Mouse (Mus musculus): Measurements from ENCODE around the gene Ppp4r3b.

DNA sequence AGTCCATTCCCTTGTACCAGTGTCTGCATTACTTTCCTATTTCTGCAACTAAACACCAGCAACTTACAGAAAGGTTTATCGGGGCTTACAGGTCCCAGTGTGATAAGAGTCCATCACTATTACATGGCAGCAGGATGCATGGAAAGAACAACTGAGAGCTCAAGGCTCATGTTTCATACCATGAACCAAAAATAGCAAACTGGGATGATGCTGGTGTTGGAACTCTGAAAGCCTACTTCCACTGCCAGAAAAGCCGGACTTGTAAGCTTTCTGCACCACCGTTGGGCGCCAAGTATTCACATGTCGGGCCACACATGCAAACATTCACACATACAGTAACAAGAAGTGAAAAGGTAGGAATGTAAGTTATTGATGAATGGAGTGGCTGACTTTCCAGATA, 9.1 kb downstream of the Ppp4r3b start:
- TF ChIP-seq CTCF (IDR thresholded peaks at IDR 0.05; ENCODE audit: control insufficient read depth, insufficient read depth, insufficient read length): no peak
- TF ChIP-seq MAX (IDR thresholded peaks at IDR 0.05): no peak
- no peak for TF ChIP-seq CEBPB (IDR thresholded peaks at IDR 0.05; ENCODE audit: low read depth)
- TF ChIP-seq MYOD1 (IDR thresholded peaks at IDR 0.05; ENCODE audit: control insufficient read depth, insufficient read length, low read depth): no peak

Data from C2C12 (cell line).